ENCODE assay signal across 10 mouse cellular contexts in the genomic region with DNA sequence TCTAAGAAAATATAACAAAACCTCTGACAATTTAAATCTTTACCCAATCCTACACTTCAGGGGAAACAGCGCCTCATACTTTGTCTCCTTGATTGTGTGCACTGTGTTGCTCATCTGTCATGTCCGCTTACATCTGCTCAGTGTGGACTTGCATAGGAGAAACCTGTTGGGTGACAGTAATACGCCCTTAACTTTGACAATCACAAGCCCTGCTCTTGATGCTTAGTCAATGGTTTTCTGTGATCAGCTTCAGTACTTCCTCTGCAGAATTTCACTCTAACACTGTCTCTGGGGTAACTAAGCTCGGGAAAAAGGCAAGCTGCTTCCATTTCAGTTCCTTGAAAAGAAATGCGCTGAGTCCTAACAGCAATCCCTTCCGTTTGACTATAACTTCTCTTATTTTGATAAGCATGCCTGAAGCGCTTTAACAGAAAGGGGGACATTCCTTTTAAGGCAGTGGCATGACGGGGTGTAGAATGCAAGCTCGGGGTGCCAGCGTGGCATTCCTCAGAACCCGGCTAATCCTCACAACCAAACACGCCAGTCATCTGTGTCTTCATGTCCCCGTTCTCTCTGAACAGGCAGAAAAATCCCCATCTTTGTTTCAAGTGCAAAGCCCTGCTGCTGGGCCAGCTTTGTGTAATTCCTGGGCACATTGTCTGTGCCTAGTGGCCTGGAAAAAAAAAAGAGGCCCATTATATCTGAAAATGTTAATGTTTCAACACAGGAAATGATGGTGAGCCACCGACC.
A peak's percentile ranks its signal among the peaks of the same experiment; 100 is the strongest.
DNase-seq lines count a peak whose midpoint lies in the region; ATAC-seq lines count a peak whose summit lies in the region.
"Had no signal": no experiment of that assay in that cellular context is flagged by ENCODE, and none has a peak within 500 bp of the region (broad histone marks: within the 10 kb centered on the region; RNA-seq: fewer than 3 reads in every experiment).

No protein-coding gene starts in this region.

- peak; percentile 17 to 32 for DNase-seq in layer of hippocampus, postnatal 10 days (ENCODE audit: low spot score in 2 of 2)
- no peak for DNase-seq in layer of hippocampus, adult 9-11 months
- peak; percentile 67 for DNase-seq in embryonic facial prominence, embryonic 14.5 days (ENCODE audit: low spot score)
- peak; percentile 15 to 16 for DNase-seq in layer of hippocampus, postnatal 36 days
- peak; percentile 95 for DNase-seq in retina, postnatal 1 day
- DNase-seq in urinary bladder, postnatal 25 days (ENCODE audit: low spot score) = no peak
- no peak for DNase-seq in ovary, postnatal 14 days (ENCODE audit: low spot score)
- no peak for DNase-seq in MN1 (ENCODE audit: low spot score)
- DNase-seq: gastrocnemius, postnatal 10 days had no signal

- peak overlapping the region; percentile 72; the same call in 1 of the 2 replicates for H3K27ac ChIP-seq in embryonic facial prominence, embryonic 14.5 days (replicated peaks; ENCODE audit: low read depth, low read length)
- H3K27ac ChIP-seq: stomach, embryonic 15.5 days had no signal

- no peaks in the 10 kb centered on the region for H3K36me3 ChIP-seq in embryonic facial prominence, embryonic 14.5 days (ENCODE audit: control insufficient read depth, insufficient read depth, low read length)
- H3K36me3 ChIP-seq: stomach, embryonic 15.5 days had no signal

- ATAC-seq in embryonic facial prominence, embryonic 14.5 days (ENCODE audit: low read depth) = peak; percentile 74

- no peaks in the 10 kb centered on the region for H3K27me3 ChIP-seq in embryonic facial prominence, embryonic 14.5 days (replicated peaks; ENCODE audit: control insufficient read depth, insufficient read depth, low read length)
- H3K27me3 ChIP-seq: stomach, embryonic 15.5 days had no signal

- no peak overlapping the region for H3K4me2 ChIP-seq in embryonic facial prominence, embryonic 14.5 days (ENCODE audit: low read depth, low read length)
- H3K4me2 ChIP-seq: stomach, embryonic 15.5 days had no signal

- 45% methylated on average over 14 of the region's 14 CpGs for WGBS in embryonic facial prominence, embryonic 14.5 days

- H3K9me3 ChIP-seq in embryonic facial prominence, embryonic 14.5 days (ENCODE audit: control insufficient read depth, low read length) = no peaks in the 10 kb centered on the region
- H3K9me3 ChIP-seq: stomach, embryonic 15.5 days had no signal

- no peak overlapping the region for H3K9ac ChIP-seq in embryonic facial prominence, embryonic 14.5 days (ENCODE audit: low read depth, low read length)
- H3K9ac ChIP-seq: stomach, embryonic 15.5 days had no signal

- no peak overlapping the region for H3K4me3 ChIP-seq in embryonic facial prominence, embryonic 14.5 days (ENCODE audit: low read depth, low read length)
- H3K4me3 ChIP-seq: stomach, embryonic 15.5 days had no signal

- peaks cover 6% of the 10 kb centered on the region; the same call in 1 of the 2 replicates for H3K4me1 ChIP-seq in embryonic facial prominence, embryonic 14.5 days (ENCODE audit: control insufficient read depth, insufficient read depth, low read length)
- H3K4me1 ChIP-seq: stomach, embryonic 15.5 days had no signal

Comparison
In these comparisons a context has a peak if more than half of its experiments do, and no peak if none do; other contexts are left out.
1. DNase-seq: peak in layer of hippocampus, postnatal 10 days (2 of 2), embryonic facial prominence, embryonic 14.5 days (single experiment), layer of hippocampus, postnatal 36 days (2 of 2) and retina, postnatal 1 day (single experiment); none in layer of hippocampus, adult 9-11 months (single experiment), urinary bladder, postnatal 25 days (single experiment), ovary, postnatal 14 days (single experiment) and MN1 (single experiment).